Mouse (Mus musculus) cortical plate, adult 2 months (tissue): ENCODE measurements at regions not wholly inside any gene's neighbourhood (a gene's known extent, or its start where the extent isn't known, plus 50 kb on each side); places are given as distances from the start of the nearest gene placed in this dataset.
"Not testable (repeated sequence)": the region's sequence is repeated elsewhere in the genome, so short reads cannot be mapped to it uniquely, and the experiment has no call there.

Experiments used
- H3K27ac ChIP-seq: fragments of 200-500 bp; 2 replicates; pipeline ENCODE4 v1.5.1; 2012; ENCODE audit warnings: low read length, control low read depth, inconsistent platforms; ENCODE audit not compliant: insufficient read depth
- H3K4me1 ChIP-seq: fragments of 200-500 bp; 2 replicates; pipeline ENCODE4 v1.6.1; 2011; ENCODE audit warnings: low read length; ENCODE audit not compliant: control insufficient read depth, insufficient read depth
- H3K4me3 ChIP-seq: fragments of 200-500 bp; 2 replicates; pipeline ENCODE4 v1.5.1; 2011; ENCODE audit warnings: mild to moderate bottlenecking, low read length, control low read depth; ENCODE audit not compliant: insufficient read depth
- CTCF ChIP-seq: fragments of 200-500 bp; IDR thresholded peaks from 2 replicates; pipeline ENCODE4 v1.5.1; 2011; ENCODE audit warnings: mild to moderate bottlenecking, control low read depth, low read length; ENCODE audit not compliant: insufficient read depth; ENCODE audit errors: extremely low read depth
- POLR2A ChIP-seq: fragments of 200-500 bp; IDR thresholded peaks from 2 replicates; pipeline ENCODE4 v1.6.1; 2011; ENCODE audit warnings: mild to moderate bottlenecking, low read length, control low read depth; ENCODE audit not compliant: insufficient read depth; ENCODE audit errors: extremely low read depth

- no peak overlapping the region for H3K27ac ChIP-seq
- no peak for TF ChIP-seq POLR2A
- TF ChIP-seq CTCF = no peak
- H3K4me1 ChIP-seq = peaks cover 4% of the 10 kb centered on the region; the same call in 1 of the 2 replicates
- no peak overlapping the region; the same call in 1 of the 2 replicates for H3K4me3 ChIP-seq
These were observed 194.4 kb upstream of the Ift57 start for GRCm38 (mm10) chr16:49504669-49505068.

- peaks cover 4% of the 10 kb centered on the region; the same call in 1 of the 2 replicates for H3K4me1 ChIP-seq
- H3K27ac ChIP-seq = no peak overlapping the region
- H3K4me3 ChIP-seq = no peak overlapping the region
- no peak for TF ChIP-seq POLR2A
- no peak for TF ChIP-seq CTCF
These were observed 193.8 kb upstream of the Ift57 start for GRCm38 (mm10) chr16:49505271-49505670.

- Histone ChIP-seq H3K27ac (no peak overlapping the region), H3K4me1 (peaks cover 2% of the 10 kb centered on the region), H3K4me3 (no peak overlapping the region)
- TF ChIP-seq CTCF = no peak
- no peak for TF ChIP-seq POLR2A
These were observed 180.2 kb upstream of the Ift57 start for GRCm38 (mm10) chr16:49518844-49519243.

- H3K4me1 ChIP-seq = peaks cover 2% of the 10 kb centered on the region
These were observed 178.6 kb upstream of the Ift57 start for GRCm38 (mm10) chr16:49520411-49520810.

GRCm38 (mm10) chr16:49521685-49522084 is 177.3 kb upstream of the Ift57 start:
- no peak for TF ChIP-seq POLR2A
- no peak for TF ChIP-seq CTCF
- Histone ChIP-seq H3K4me1 (peaks cover 2% of the 10 kb centered on the region), H3K27ac (0 out of 2 replicates have a peak overlapping the region, but pooled peaks have one; percentile 22), H3K4me3 (no peak overlapping the region)

More at GRCm38 (mm10) chr16:49520411-49520810, 178.6 kb upstream of the Ift57 start:
- TF ChIP-seq CTCF (no peak), POLR2A (no peak)
- H3K4me3 ChIP-seq = no peak overlapping the region
- no peak overlapping the region for H3K27ac ChIP-seq

- TF ChIP-seq POLR2A (no peak), CTCF (no peak)
- no peak overlapping the region for H3K4me3 ChIP-seq
- H3K27ac ChIP-seq = no peak overlapping the region
- H3K4me1 ChIP-seq = peaks cover 2% of the 10 kb centered on the region
These were observed 176.5 kb upstream of the Ift57 start for GRCm38 (mm10) chr16:49522576-49522975.

- H3K4me1 ChIP-seq, H3K27ac ChIP-seq, H3K4me3 ChIP-seq: not testable (repeated sequence)
These were observed 170.4 kb upstream of the Ift57 start for GRCm38 (mm10) chr16:49528618-49529017.

GRCm38 (mm10) chr16:49529060-49529459 is 170.0 kb upstream of the Ift57 start:
- peak; percentile 34; the same call in 1 of the 2 replicates for TF ChIP-seq CTCF
- TF ChIP-seq POLR2A = no peak
- no peak overlapping the region for H3K4me3 ChIP-seq
- no peaks in the 10 kb centered on the region for H3K4me1 ChIP-seq
- H3K27ac ChIP-seq = no peak overlapping the region

GRCm38 (mm10) chr16:49530051-49530450 is 169.0 kb upstream of the Ift57 start:
- Histone ChIP-seq H3K4me3 (no peak overlapping the region), H3K4me1 (no peaks in the 10 kb centered on the region), H3K27ac (no peak overlapping the region)
- TF ChIP-seq POLR2A (no peak), CTCF (no peak)

GRCm38 (mm10) chr16:49532071-49532686 is 166.9 kb upstream of the Ift57 start:
- Histone ChIP-seq H3K27ac (no peak overlapping the region), H3K4me1 (no peaks in the 10 kb centered on the region), H3K4me3 (no peak overlapping the region)
- TF ChIP-seq POLR2A = no peak
- TF ChIP-seq CTCF = no peak

- no peaks in the 10 kb centered on the region for H3K4me1 ChIP-seq
These were observed 165.5 kb upstream of the Ift57 start for GRCm38 (mm10) chr16:49533498-49533998.

More at GRCm38 (mm10) chr16:49533498-49533998, 165.5 kb upstream of the Ift57 start:
- Histone ChIP-seq H3K27ac (no peak overlapping the region), H3K4me3 (no peak overlapping the region)
- TF ChIP-seq CTCF (no peak), POLR2A (no peak)
